Mouse (Mus musculus): ENCODE measurements around the gene Zfp219.

GRCm38 (mm10) chr14:51988731-51989130, 31.8 kb downstream of the Zfp219 start:
- no peak for TF ChIP-seq CTCF (IDR thresholded peaks at IDR 0.05; ENCODE audit: low read depth, low read length)
- TF ChIP-seq POLR2A (IDR thresholded peaks at IDR 0.05; ENCODE audit: insufficient read depth, low read length) = no peak
- TF ChIP-seq EP300 (IDR thresholded peaks at IDR 0.05; ENCODE audit: insufficient read depth, low read depth, low read length) = no peak

All from ES-Bruce4 (cell line).